Mouse (Mus musculus): ENCODE results near the gene Plin4. TPM values are rescaled to one million over a fixed set of nuclear protein-coding genes. Genes with fewer than 3 reads are reported as not detected.
"Not testable (repeated sequence)": the region's sequence is repeated elsewhere in the genome, so short reads cannot be mapped to it uniquely, and the experiment has no call there.

Plin4 gene
- total RNA-seq, 2 experiments from 2014 or later: 0.14 to 1.4 TPM

GRCm38 (mm10) chr17:56107736-56108135, 1.9 kb downstream of the Plin4 start:
- no peak for DNase-seq (ENCODE audit: extremely low spot score in 1 of 2, low spot score in 2 of 2)
- intact Hi-C loops (cut with DNase I): no loop called here

GRCm38 (mm10) chr17:56106981-56107380, 2.6 kb downstream of the Plin4 start:
- DNase-seq (ENCODE audit: extremely low spot score in 1 of 2, low spot score in 2 of 2): no peak

GRCm38 (mm10) chr17:56106436-56106835, 3.2 kb downstream of the Plin4 start:
- DNase-seq (ENCODE audit: extremely low spot score in 1 of 2, low spot score in 2 of 2); intact Hi-C loops (cut with DNase I): not testable (repeated sequence)

More at GRCm38 (mm10) chr17:56106981-56107380, 2.6 kb downstream of the Plin4 start:
- intact Hi-C loops (cut with DNase I): no loop called here

GRCm38 (mm10) chr17:56104821-56105220, 4.8 kb downstream of the Plin4 start:
- intact Hi-C loops (cut with DNase I); DNase-seq (ENCODE audit: extremely low spot score in 1 of 2, low spot score in 2 of 2): not testable (repeated sequence)

GRCm38 (mm10) chr17:56103465-56104285, 5.9 kb downstream of the Plin4 start:
- intact Hi-C loops (cut with DNase I): no loop called here
- DNase-seq (ENCODE audit: extremely low spot score in 1 of 2, low spot score in 2 of 2): no peak

GRCm38 (mm10) chr17:56102927-56103326, 6.7 kb downstream of the Plin4 start:
- intact Hi-C loops (cut with DNase I): no loop called here

GRCm38 (mm10) chr17:56102158-56102557, 7.4 kb downstream of the Plin4 start:
- intact Hi-C loops (cut with DNase I): no loop called here

More at GRCm38 (mm10) chr17:56102927-56103326, 6.7 kb downstream of the Plin4 start:
- DNase-seq (ENCODE audit: extremely low spot score in 1 of 2, low spot score in 2 of 2): no peak

GRCm38 (mm10) chr17:56100811-56101210, 8.8 kb downstream of the Plin4 start:
- intact Hi-C loops (cut with DNase I): no loop called here

More at GRCm38 (mm10) chr17:56102158-56102557, 7.4 kb downstream of the Plin4 start:
- no peak for DNase-seq (ENCODE audit: extremely low spot score in 1 of 2, low spot score in 2 of 2)

GRCm38 (mm10) chr17:56098711-56099572, 10.7 kb downstream of the Plin4 start:
- intact Hi-C loops (cut with DNase I): no loop called here
- no peak for DNase-seq (ENCODE audit: extremely low spot score in 1 of 2, low spot score in 2 of 2)

More at GRCm38 (mm10) chr17:56100811-56101210, 8.8 kb downstream of the Plin4 start:
- DNase-seq (ENCODE audit: extremely low spot score in 1 of 2, low spot score in 2 of 2): no peak

GRCm38 (mm10) chr17:56098180-56098579, 11.4 kb downstream of the Plin4 start:
- DNase-seq (ENCODE audit: extremely low spot score in 1 of 2, low spot score in 2 of 2): no peak
- intact Hi-C loops (cut with DNase I): no loop called here

- intact Hi-C loops (cut with DNase I): no loop called here
These were observed 12.7 kb downstream of the Plin4 start for GRCm38 (mm10) chr17:56096883-56097282.

GRCm38 (mm10) chr17:56092794-56093193, 16.8 kb downstream of the Plin4 start:
- intact Hi-C loops (cut with DNase I): no loop called here
- no peak for DNase-seq (ENCODE audit: extremely low spot score in 1 of 2, low spot score in 2 of 2)

More at GRCm38 (mm10) chr17:56096883-56097282, 12.7 kb downstream of the Plin4 start:
- no peak for DNase-seq (ENCODE audit: extremely low spot score in 1 of 2, low spot score in 2 of 2)

GRCm38 (mm10) chr17:56092312-56092711, 17.3 kb downstream of the Plin4 start:
- intact Hi-C loops (cut with DNase I): no loop called here
- no peak for DNase-seq (ENCODE audit: extremely low spot score in 1 of 2, low spot score in 2 of 2)

GRCm38 (mm10) chr17:56080781-56081585, 28.6 kb downstream of the Plin4 start:
- peak; percentile 71 to 79 for DNase-seq (ENCODE audit: extremely low spot score in 1 of 2, low spot score in 2 of 2)
- intact Hi-C loops (cut with DNase I): no loop called here

GRCm38 (mm10) chr17:56079921-56080320, 29.7 kb downstream of the Plin4 start:
- intact Hi-C loops (cut with DNase I): no loop called here
- DNase-seq (ENCODE audit: extremely low spot score in 1 of 2, low spot score in 2 of 2): peak in 1 of 2 experiments; percentile 47

- intact Hi-C loops (cut with DNase I): no loop called here
- peak; percentile 100 for DNase-seq (ENCODE audit: extremely low spot score in 1 of 2, low spot score in 2 of 2)
These were observed 30.5 kb downstream of the Plin4 start, which contains the start of gene Hdgfl2 for GRCm38 (mm10) chr17:56078880-56079795. Hdgfl2 (plus strand) TSS chr17:56079634.

GRCm38 (mm10) chr17:56078361-56078760, 31.2 kb downstream of the Plin4 start:
- DNase-seq (ENCODE audit: extremely low spot score in 1 of 2, low spot score in 2 of 2); intact Hi-C loops (cut with DNase I): not testable (repeated sequence)

- DNase-seq (ENCODE audit: extremely low spot score in 1 of 2, low spot score in 2 of 2): no peak
- intact Hi-C loops (cut with DNase I): no loop called here
These were observed 32.1 kb downstream of the Plin4 start for GRCm38 (mm10) chr17:56077523-56077922.

Measured in left cerebral cortex, postnatal 10 days (tissue).